Mouse (Mus musculus): ENCODE measurements around the gene Gprc5a. TPM values are rescaled to one million over a fixed set of nuclear protein-coding genes. Genes with fewer than 3 reads are reported as not detected.

Gprc5a gene
- total and polyA plus RNA-seq, 2 experiments from 2014 or later = 0.43 to 0.47 TPM

DNA sequence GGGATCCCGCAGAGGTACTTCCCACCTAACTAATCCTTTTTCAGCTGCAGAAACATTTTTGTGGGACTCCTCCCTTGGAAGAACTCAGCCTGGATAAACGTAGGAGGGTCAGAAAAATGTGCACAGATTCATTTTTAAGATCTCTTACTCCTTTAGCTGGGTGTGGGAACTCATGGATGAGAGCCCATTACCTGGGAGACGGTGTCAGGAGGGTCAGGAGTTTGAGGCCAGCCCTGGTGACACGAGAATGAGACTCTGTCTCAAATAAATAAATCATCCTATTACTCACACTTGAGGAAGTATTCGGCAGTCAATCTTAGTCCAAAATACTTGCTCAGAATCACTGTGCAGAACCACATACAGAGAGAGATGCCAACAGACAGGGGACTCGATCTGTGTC, 4.4 kb downstream of the Gprc5a start:
- ATAC-seq (no peak), DNase-seq (no peak)
- whole genome bisulfite sequencing = 77% methylated on average over 6 of the region's 6 CpGs
- Histone ChIP-seq H3K9ac (no peak overlapping the region), H3K27me3 (ENCODE audit: insufficient read depth, low read length) (peaks cover 7% of the 10 kb centered on the region; the same call in 1 of the 2 replicates), H3K4me3 (ENCODE audit: low read depth, low read length) (no peak overlapping the region), H3K36me3 (ENCODE audit: insufficient read depth) (no peaks in the 10 kb centered on the region), H3K4me2 (ENCODE audit: low read depth) (no peak overlapping the region), H3K9me3 (ENCODE audit: low read length) (no peaks in the 10 kb centered on the region), H3K4me1 (ENCODE audit: insufficient read depth) (no peaks in the 10 kb centered on the region), H3K27ac (ENCODE audit: low read depth, low read length) (no peak overlapping the region)
- no peak for TF ChIP-seq CTCF (IDR thresholded peaks at IDR 0.05; ENCODE audit: low read depth)

DNA sequence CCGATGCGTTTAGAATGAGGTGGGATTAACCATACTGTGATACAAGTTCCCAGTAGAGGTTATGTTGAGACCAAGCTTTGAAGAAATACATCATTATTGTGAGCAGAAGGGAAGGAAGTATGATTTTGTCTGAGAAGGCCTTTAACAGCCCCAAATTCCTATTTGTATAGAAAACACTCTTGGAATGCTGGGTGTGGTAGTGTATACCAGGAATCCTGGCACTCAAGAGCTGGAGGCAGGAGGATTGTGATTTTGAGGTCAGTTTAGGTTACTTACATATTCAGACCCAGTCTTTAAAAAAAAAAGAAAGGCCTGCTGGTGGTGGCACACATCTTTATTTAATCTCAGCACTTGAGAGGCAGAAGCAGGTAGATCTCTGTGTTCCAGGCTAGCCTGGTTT, 4.9 kb downstream of the Gprc5a start:
- WGBS = 88% methylated on average over 2 of the region's 2 CpGs
- H3K9me3 ChIP-seq (ENCODE audit: low read length) = no peaks in the 10 kb centered on the region
- H3K4me1 ChIP-seq (ENCODE audit: insufficient read depth) = no peaks in the 10 kb centered on the region
- no peak for ATAC-seq
- no peaks in the 10 kb centered on the region for H3K36me3 ChIP-seq (ENCODE audit: insufficient read depth)
- no peak overlapping the region for H3K4me2 ChIP-seq (ENCODE audit: low read depth)
- peaks cover 7% of the 10 kb centered on the region; the same call in 1 of the 2 replicates for H3K27me3 ChIP-seq (ENCODE audit: insufficient read depth, low read length)
- TF ChIP-seq CTCF (IDR thresholded peaks at IDR 0.05; ENCODE audit: low read depth) = no peak
- no peak overlapping the region for H3K27ac ChIP-seq (ENCODE audit: low read depth, low read length)
- DNase-seq = no peak
- H3K4me3 ChIP-seq (ENCODE audit: low read depth, low read length) = no peak overlapping the region
- no peak overlapping the region for H3K9ac ChIP-seq

DNA sequence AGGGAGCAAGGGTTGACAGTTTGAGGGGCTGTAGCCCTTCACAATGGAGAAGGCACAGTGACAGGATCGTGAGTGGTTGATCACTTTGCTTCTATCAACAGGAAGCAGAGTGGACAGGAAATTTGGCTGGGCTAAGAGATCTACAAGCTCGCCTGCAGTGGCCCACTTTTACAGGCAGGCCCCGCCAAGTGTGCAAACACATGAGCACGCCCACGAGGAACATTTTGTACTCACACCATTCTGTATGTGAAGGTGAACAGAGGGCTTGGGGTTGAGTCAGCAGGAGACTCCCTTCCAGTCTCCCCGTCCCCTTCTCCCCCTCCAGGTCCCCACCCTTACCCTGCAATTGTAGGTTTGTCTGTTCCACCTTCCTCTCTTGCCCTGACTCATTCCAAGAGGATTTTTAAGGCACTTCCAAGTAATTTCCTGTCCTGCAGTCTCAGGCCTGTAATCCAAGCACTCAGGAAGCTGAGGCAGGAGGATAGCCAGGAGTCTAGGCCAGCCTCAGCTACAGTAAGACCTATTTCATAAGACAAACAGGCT, 9.0 kb downstream of the Gprc5a start:
- no peak for ATAC-seq
- no peaks in the 10 kb centered on the region for H3K27me3 ChIP-seq (ENCODE audit: insufficient read depth, low read length)
- no peak for DNase-seq
- H3K4me1 ChIP-seq (ENCODE audit: insufficient read depth) = no peaks in the 10 kb centered on the region
- no peaks in the 10 kb centered on the region for H3K36me3 ChIP-seq (ENCODE audit: insufficient read depth)
- no peaks in the 10 kb centered on the region for H3K9me3 ChIP-seq (ENCODE audit: low read length)
- no peak overlapping the region for H3K27ac ChIP-seq (ENCODE audit: low read depth, low read length)
- TF ChIP-seq CTCF (IDR thresholded peaks at IDR 0.05; ENCODE audit: low read depth) = no peak
- H3K9ac ChIP-seq = no peak overlapping the region
- no peak overlapping the region for H3K4me3 ChIP-seq (ENCODE audit: low read depth, low read length)
- 83% methylated on average over 6 of the region's 6 CpGs for WGBS
- H3K4me2 ChIP-seq (ENCODE audit: low read depth) = no peak overlapping the region

DNA sequence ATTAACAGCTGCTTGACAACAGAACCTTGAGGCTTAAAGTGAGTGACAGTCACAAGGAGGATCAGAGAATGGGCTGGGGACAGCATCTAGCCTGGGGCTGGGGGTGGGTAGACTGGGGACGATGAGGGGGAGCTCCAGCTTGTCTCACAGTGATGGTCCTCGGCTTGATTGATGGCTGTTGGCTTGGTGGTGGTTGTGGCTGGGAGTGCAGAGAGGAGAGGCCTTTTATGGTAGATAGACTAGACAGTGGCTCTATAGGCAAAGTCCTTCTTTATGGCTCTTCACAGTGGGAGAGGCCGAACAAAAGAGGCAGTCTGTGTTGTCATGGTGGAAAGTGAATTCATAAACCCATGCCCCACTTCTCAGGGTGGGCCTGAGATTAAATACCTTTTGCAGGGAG, 10.8 kb downstream of the Gprc5a start:
- Histone ChIP-seq H3K36me3 (ENCODE audit: insufficient read depth) (no peaks in the 10 kb centered on the region), H3K4me1 (ENCODE audit: insufficient read depth) (no peaks in the 10 kb centered on the region), H3K9ac (no peak overlapping the region), H3K27me3 (ENCODE audit: insufficient read depth, low read length) (no peaks in the 10 kb centered on the region), H3K27ac (ENCODE audit: low read depth, low read length) (no peak overlapping the region), H3K9me3 (ENCODE audit: low read length) (no peaks in the 10 kb centered on the region), H3K4me3 (ENCODE audit: low read depth, low read length) (no peak overlapping the region), H3K4me2 (ENCODE audit: low read depth) (no peak overlapping the region)
- ATAC-seq (no peak), DNase-seq (no peak)
- WGBS = 74% methylated on average over 3 of the region's 3 CpGs
- TF ChIP-seq CTCF (IDR thresholded peaks at IDR 0.05; ENCODE audit: low read depth) = no peak

DNA sequence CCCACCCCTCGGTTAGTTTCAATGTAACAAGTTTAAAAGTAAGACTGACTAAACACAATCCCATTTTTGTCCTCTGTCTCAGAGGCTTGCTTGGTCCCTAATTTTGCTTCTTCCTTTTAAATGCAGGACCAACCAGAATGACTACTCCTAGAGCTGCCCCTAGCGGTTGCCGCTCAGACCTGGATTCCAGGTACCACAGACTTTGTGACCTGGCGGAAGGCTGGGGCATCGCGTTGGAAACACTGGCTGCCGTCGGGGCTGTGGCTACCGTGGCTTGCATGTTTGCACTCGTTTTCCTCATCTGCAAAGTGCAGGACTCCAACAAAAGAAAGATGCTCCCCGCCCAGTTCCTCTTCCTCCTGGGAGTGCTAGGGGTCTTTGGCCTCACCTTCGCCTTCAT, 13.0 kb downstream of the Gprc5a start:
- Histone ChIP-seq H3K4me1 (ENCODE audit: insufficient read depth) (no peaks in the 10 kb centered on the region), H3K27me3 (ENCODE audit: insufficient read depth, low read length) (no peaks in the 10 kb centered on the region), H3K4me3 (ENCODE audit: low read depth, low read length) (no peak overlapping the region), H3K9ac (no peak overlapping the region), H3K36me3 (ENCODE audit: insufficient read depth) (no peaks in the 10 kb centered on the region), H3K27ac (ENCODE audit: low read depth, low read length) (no peak overlapping the region), H3K4me2 (ENCODE audit: low read depth) (no peak overlapping the region), H3K9me3 (ENCODE audit: low read length) (no peaks in the 10 kb centered on the region)
- ATAC-seq (no peak), DNase-seq (no peak)
- WGBS = 52% methylated on average over 12 of the region's 12 CpGs
- no peak for TF ChIP-seq CTCF (IDR thresholded peaks at IDR 0.05; ENCODE audit: low read depth)

DNA sequence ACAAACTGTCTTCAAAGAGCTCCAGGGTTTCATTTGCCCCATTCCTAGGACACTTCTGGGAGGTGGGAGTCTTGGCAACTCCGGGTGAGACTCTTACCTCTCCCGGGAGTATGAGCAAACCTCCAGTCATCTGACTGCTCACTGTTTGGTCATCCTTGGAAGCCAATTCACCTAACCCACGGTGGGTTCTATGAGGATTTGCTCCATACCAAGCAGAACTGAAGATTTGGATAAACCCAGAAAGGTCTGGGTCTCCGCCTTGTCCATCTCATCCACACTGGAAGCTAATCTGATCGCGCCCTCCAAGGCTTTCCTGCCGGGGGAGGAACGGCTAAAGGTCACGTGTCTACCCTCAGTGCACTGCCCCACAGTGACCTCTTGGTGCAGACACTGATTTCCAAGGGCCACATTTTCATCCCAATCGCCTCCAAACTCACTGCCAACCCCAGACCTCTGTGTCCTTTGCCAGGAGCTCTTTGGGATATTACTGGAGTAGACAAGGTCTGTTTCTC, 18.6 kb downstream of the Gprc5a start:
- H3K36me3 ChIP-seq (ENCODE audit: insufficient read depth) = no peaks in the 10 kb centered on the region
- no peaks in the 10 kb centered on the region for H3K27me3 ChIP-seq (ENCODE audit: insufficient read depth, low read length)
- peaks cover 4% of the 10 kb centered on the region; the same call in 1 of the 2 replicates for H3K4me1 ChIP-seq (ENCODE audit: insufficient read depth)
- H3K27ac ChIP-seq (ENCODE audit: low read depth, low read length) = no peak overlapping the region
- no peak overlapping the region for H3K9ac ChIP-seq
- no peak for TF ChIP-seq CTCF (IDR thresholded peaks at IDR 0.05; ENCODE audit: low read depth)
- 74% methylated on average over 10 of the region's 10 CpGs for WGBS
- ATAC-seq (no peak), DNase-seq (no peak)
- H3K4me2 ChIP-seq (ENCODE audit: low read depth) = no peak overlapping the region
- H3K9me3 ChIP-seq (ENCODE audit: low read length) = no peaks in the 10 kb centered on the region
- no peak overlapping the region for H3K4me3 ChIP-seq (ENCODE audit: low read depth, low read length)

DNA sequence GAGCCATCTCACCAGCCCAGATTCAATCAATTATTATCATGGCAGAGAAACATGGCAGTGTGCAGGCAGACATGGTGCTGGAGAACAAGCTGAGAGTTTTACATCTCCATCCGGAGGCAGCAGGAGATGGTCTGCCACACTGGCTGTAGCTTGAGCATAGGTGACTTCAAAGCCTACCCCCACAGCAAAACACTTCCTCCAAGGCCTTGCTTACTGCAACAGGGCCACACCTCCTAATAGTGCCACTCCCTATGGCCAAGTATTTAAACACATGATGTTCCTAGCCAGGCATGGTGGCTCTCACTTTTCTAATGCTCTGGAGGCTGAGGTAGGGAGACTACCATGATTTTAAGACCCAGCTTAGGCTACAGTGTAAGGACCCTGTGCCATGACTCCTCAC, 20.3 kb downstream of the Gprc5a start:
- no peak overlapping the region for H3K4me3 ChIP-seq (ENCODE audit: low read depth, low read length)
- no peak for TF ChIP-seq CTCF (IDR thresholded peaks at IDR 0.05; ENCODE audit: low read depth)
- ATAC-seq (no peak), DNase-seq (no peak)
- no peak overlapping the region for H3K27ac ChIP-seq (ENCODE audit: low read depth, low read length)
- no peak overlapping the region for H3K9ac ChIP-seq
- no peaks in the 10 kb centered on the region for H3K9me3 ChIP-seq (ENCODE audit: low read length)
- no peak overlapping the region for H3K4me2 ChIP-seq (ENCODE audit: low read depth)
- H3K36me3 ChIP-seq (ENCODE audit: insufficient read depth) = no peaks in the 10 kb centered on the region
- H3K27me3 ChIP-seq (ENCODE audit: insufficient read depth, low read length) = no peaks in the 10 kb centered on the region
- 100% methylated on average over 1 of the region's 1 CpGs for WGBS
- peaks cover 4% of the 10 kb centered on the region; the same call in 1 of the 2 replicates for H3K4me1 ChIP-seq (ENCODE audit: insufficient read depth)
